Mouse (Mus musculus) testis, adult 2 months (tissue): ENCODE results near the gene Il11ra1. TPM values are rescaled to one million over a fixed set of nuclear protein-coding genes. Genes with fewer than 3 reads are reported as not detected.

ENCODE experiments used
- H3K27ac ChIP-seq: fragments of 200-500 bp; 2 replicates; pipeline ENCODE4 v1.5.1; 2012; ENCODE audit warnings: low read depth, low read length; ENCODE audit not compliant: control insufficient read depth, insufficient read depth
- H3K27me3 ChIP-seq: fragments of 200-500 bp; 2 replicates; pipeline ENCODE4 v1.6.1; 2012; ENCODE audit warnings: mild to moderate bottlenecking, low read length, moderate library complexity; ENCODE audit not compliant: control insufficient read depth, insufficient read depth
- H3K36me3 ChIP-seq: fragments of 200-500 bp; 2 replicates; pipeline ENCODE4 v1.6.1; 2012; ENCODE audit warnings: mild to moderate bottlenecking, low read length; ENCODE audit not compliant: control insufficient read depth, insufficient read depth
- H3K4me1 ChIP-seq: fragments of 200-500 bp; 2 replicates; pipeline ENCODE4 v1.6.1; 2012; ENCODE audit warnings: low read length; ENCODE audit not compliant: control insufficient read depth, insufficient read depth
- H3K4me3 ChIP-seq: fragments of 200-500 bp; 2 replicates; pipeline ENCODE4 v1.5.1; 2012; ENCODE audit warnings: low read depth, mild to moderate bottlenecking, low read length, moderate library complexity, mixed read lengths; ENCODE audit not compliant: control insufficient read depth
- CTCF ChIP-seq: fragments of 200-500 bp; IDR thresholded peaks from 2 replicates; pipeline ENCODE4 v1.5.1; 2012; ENCODE audit warnings: low read depth, mild to moderate bottlenecking, inconsistent platforms, low read length, moderate library complexity; ENCODE audit not compliant: control insufficient read depth, insufficient read depth, insufficient replicate concordance
- POLR2A ChIP-seq: fragments of 200-500 bp; IDR thresholded peaks from 2 replicates; pipeline ENCODE4 v1.6.1; 2012; ENCODE audit warnings: low read depth, mild to moderate bottlenecking, inconsistent platforms, low read length, moderate library complexity; ENCODE audit not compliant: control insufficient read depth
- polyA plus RNA-seq: library from polyadenylated mRNA; depleted of rRNA; stranded (reverse); fragments of >200 nt; gene quantifications from 2 replicates; pipeline ENCODE4 v1.2.3, GENCODE M21; 2012

Gene Il11ra1
- polyA plus RNA-seq, 1 experiment = 11.0 TPM

DNA sequence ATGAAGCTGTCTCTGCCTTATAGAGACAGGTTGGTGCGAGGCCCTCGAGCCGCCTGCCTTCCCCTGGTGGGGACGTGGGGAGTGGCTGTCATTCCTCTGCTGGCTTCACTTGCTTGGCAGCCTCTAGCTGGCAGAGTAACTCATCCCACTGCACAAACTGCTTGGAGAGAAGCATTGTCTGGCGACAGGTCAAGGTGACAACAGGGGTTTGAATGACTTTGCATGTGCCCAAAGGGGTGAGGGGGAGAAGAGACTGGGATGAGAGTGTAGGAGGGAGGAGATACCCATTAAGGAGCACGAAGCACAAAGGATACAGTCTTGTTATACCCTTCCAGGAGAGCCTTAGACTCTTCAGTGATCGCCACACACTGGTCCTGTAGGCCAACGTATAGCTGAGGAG is 15.3 kb downstream of the Il11ra1 start:
- Histone ChIP-seq H3K4me1 (peaks cover 25% of the 10 kb centered on the region), H3K27me3 (no peaks in the 10 kb centered on the region), H3K27ac (no peak overlapping the region), H3K4me3 (no peak overlapping the region), H3K36me3 (peaks cover 2% of the 10 kb centered on the region)
- TF ChIP-seq CTCF (no peak), POLR2A (no peak)

GRCm38 (mm10) chr4:41715596-41715995 is 15.8 kb downstream of the Il11ra1 start:
- Histone ChIP-seq H3K36me3 (peaks cover 2% of the 10 kb centered on the region), H3K4me3 (no peak overlapping the region), H3K27me3 (no peaks in the 10 kb centered on the region), H3K27ac (no peak overlapping the region), H3K4me1 (peaks cover 25% of the 10 kb centered on the region)
- TF ChIP-seq CTCF = no peak
- no peak for TF ChIP-seq POLR2A

DNA sequence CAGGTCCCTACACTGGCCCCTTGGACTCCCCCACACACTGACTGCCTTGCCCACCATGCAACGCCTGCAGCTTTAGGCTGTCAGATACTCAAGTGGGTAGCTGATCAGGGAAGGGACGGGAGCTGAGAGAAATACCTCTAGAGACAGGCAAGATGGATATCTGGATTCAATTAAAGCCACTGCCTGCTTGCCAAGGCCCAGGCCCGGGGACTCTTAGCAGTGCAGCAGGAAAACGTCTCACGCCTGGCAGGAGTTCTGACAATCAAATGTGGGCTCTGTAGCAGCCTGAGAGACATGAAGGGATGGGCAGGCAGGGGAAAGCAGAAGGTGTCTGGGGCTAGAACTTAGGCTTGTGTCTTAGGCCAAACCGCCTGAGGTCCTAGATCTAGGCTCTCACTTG is 17.0 kb downstream of the Il11ra1 start:
- no peak for TF ChIP-seq POLR2A
- TF ChIP-seq CTCF = no peak
- no peak overlapping the region for H3K4me3 ChIP-seq
- no peak overlapping the region for H3K27ac ChIP-seq
- peaks cover 24% of the 10 kb centered on the region for H3K4me1 ChIP-seq
- peaks cover 2% of the 10 kb centered on the region for H3K36me3 ChIP-seq
- H3K27me3 ChIP-seq = no peaks in the 10 kb centered on the region

- H3K4me3 ChIP-seq = peak within 1 kb of the TSS; percentile 95
- 0 out of 2 replicates have a peak within 1 kb of the TSS, but pooled peaks have one; percentile 21 for H3K27ac ChIP-seq
- TF ChIP-seq POLR2A (peak; percentile 94), CTCF (no peak)
- peaks cover 10% of the 10 kb centered on the region for H3K4me1 ChIP-seq
- peaks cover 5% of the 10 kb centered on the region; the same call in 1 of the 2 replicates for H3K27me3 ChIP-seq
- no peaks in the 10 kb centered on the region; the same call in none of the 2 replicates for H3K36me3 ChIP-seq
Observed at GRCm38 (mm10) chr4:41722918-41723351, 23.1 kb downstream of the Il11ra1 start, which contains the start of gene Dctn3. Dctn3 (minus strand) TSS chr4:41723170.

DNA sequence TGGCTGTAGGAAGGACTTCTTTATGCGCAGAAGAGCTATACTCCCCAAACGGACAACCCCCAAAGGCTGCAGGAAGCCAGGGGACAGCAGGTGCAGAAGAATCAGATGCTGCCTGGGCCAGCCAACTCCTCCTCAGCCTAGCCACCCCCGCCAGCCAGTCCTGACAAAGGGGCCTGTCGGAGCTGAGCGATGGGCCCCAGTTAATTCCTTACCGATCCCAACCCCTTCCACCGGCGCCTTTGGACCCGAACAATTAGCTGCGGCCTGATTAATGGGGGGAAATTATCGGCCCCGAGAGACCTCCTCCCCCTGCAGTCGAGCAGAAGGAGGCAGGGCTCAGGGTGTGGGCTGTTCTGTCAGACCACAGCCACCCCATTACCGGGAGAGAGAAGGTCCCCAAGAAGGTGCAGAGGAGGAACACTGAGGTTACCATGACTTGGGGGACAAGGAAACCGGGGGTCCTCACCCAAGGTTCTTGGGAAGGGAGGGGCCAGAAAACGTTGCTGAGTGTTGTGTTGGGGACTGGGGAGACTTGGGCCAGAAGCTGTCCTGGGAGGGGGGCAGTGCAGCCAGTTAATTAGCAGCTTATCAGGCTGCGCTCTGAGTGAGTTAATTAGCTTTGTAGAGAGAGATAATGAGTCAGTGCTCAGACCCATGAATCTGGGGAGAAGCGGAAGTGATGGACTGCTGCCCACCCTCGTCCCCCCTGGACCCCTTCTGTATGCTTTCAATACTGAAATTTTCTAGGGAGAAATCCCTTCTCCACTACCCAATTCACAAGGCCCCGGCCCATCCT is 27.2 kb downstream of the Il11ra1 start:
- no peak overlapping the region for H3K27ac ChIP-seq
- H3K36me3 ChIP-seq = no peaks in the 10 kb centered on the region
- peaks cover 16% of the 10 kb centered on the region for H3K4me1 ChIP-seq
- no peak overlapping the region; the same call in 1 of the 2 replicates for H3K4me3 ChIP-seq
- TF ChIP-seq POLR2A (no peak), CTCF (no peak)
- H3K27me3 ChIP-seq = peaks cover 5% of the 10 kb centered on the region; the same call in 1 of the 2 replicates

GRCm38 (mm10) chr4:41731052-41731765 is 31.4 kb downstream of the Il11ra1 start, which contains the start of gene Arid3c:
Arid3c (minus strand) TSS chr4:41731142.
- Histone ChIP-seq H3K27ac (no peak within 1 kb of the TSS), H3K27me3 (no peaks in the 10 kb centered on the region; the same call in 1 of the 2 replicates), H3K4me3 (peak within 1 kb of the TSS; percentile 29; the same call in 1 of the 2 replicates), H3K4me1 (peaks cover 9% of the 10 kb centered on the region), H3K36me3 (no peaks in the 10 kb centered on the region)
- no peak for TF ChIP-seq CTCF

- H3K4me3 ChIP-seq = no peak overlapping the region
- no peaks in the 10 kb centered on the region for H3K36me3 ChIP-seq
- TF ChIP-seq POLR2A = no peak
- TF ChIP-seq CTCF = peak; percentile 67; the same call in 1 of the 2 replicates
- peaks cover 12% of the 10 kb centered on the region for H3K4me1 ChIP-seq
- H3K27me3 ChIP-seq = no peaks in the 10 kb centered on the region
- H3K27ac ChIP-seq = no peak overlapping the region
Observed at GRCm38 (mm10) chr4:41737602-41738255, 37.9 kb downstream of the Il11ra1 start.

DNA sequence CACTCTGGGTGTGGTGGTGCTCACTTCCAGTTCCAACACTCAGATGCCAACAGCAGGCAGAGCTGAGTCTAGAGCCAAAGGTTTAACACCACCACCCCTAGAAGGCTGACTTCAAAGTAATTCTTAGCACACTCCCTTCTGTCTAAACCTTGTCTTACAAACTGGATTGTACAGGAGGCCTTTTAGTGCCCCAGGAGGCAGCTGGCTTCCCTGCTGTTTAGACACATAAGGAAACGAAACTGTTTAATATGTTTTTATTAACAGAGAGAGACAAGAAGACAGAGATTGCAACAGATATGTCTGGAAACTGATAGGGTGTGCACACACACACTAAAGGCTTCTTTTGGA is 38.4 kb downstream of the Il11ra1 start:
- no peak for TF ChIP-seq POLR2A
- no peak for TF ChIP-seq CTCF
- Histone ChIP-seq H3K36me3 (no peaks in the 10 kb centered on the region), H3K4me1 (peaks cover 12% of the 10 kb centered on the region), H3K27ac (no peak overlapping the region), H3K27me3 (no peaks in the 10 kb centered on the region), H3K4me3 (no peak overlapping the region)
